ENCODE assay signal across 17 mouse cellular contexts in the genomic region with DNA sequence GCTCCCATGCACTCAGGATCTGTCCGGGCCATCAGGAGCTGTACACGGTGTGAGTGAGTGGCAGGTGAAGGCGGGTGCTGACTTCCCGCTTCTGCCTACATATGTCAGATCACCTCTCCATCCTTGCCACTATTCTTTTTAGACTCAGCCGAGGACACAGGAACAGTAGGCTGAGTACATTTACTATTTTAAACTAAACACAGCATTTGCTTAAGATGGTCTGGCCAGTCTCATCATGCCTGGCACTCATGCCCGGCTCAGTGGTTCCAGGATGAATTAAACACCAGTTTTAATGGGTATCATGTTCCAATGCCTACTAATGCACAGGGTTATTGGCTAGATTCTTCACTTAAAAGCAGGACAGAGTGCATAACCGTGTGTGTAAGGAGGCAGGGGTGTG. TPM values are rescaled to one million over a fixed set of nuclear protein-coding genes. Genes with fewer than 3 reads are reported as not detected.
"Had no signal": no experiment of that assay in that cellular context is flagged by ENCODE, and none has a peak within 500 bp of the region (broad histone marks: within the 10 kb centered on the region; RNA-seq: fewer than 3 reads in every experiment).

No protein-coding gene starts in this region.

- H3K4me3 ChIP-seq: kidney, embryonic 15.5 days; left cerebral cortex, adult 2 months; liver, embryonic 13.5 days; stomach, embryonic 15.5 days had no signal

- H3K4me2 ChIP-seq: kidney, embryonic 15.5 days; liver, embryonic 13.5 days; midbrain, embryonic 11.5 days; stomach, embryonic 15.5 days had no signal

- H3K27ac ChIP-seq: kidney, embryonic 15.5 days; liver, embryonic 13.5 days; stomach, embryonic 15.5 days had no signal

- DNase-seq: kidney, adult 2 months; kidney, postnatal 10 days; kidney, postnatal 36 days; liver, embryonic 13.5 days; lung, adult 2 months; lung, postnatal 14 days; lung, postnatal 4 days; spleen, adult 18-20 months; thymus, postnatal 25 days had no signal

- H3K27me3 ChIP-seq: kidney, embryonic 15.5 days; liver, embryonic 13.5 days; stomach, embryonic 15.5 days had no signal

- H3K9me3 ChIP-seq: kidney, embryonic 15.5 days; liver, embryonic 13.5 days; stomach, embryonic 15.5 days had no signal

- H3K4me1 ChIP-seq: liver, embryonic 13.5 days; stomach, embryonic 15.5 days had no signal

- H3K9ac ChIP-seq: kidney, embryonic 15.5 days; liver, embryonic 13.5 days; stomach, embryonic 15.5 days had no signal

RNA-seq across cellular contexts. Expression of a gene that starts 51.4 kb away (rescaled TPM):
- total RNA-seq: megakaryocyte progenitor cell, adult 5-6 weeks; megakaryocyte-erythroid progenitor cell, adult 5-6 weeks had no signal
- polyA plus RNA-seq: limb, embryonic 11.5 days; liver, embryonic 16.5 days; lung, adult 2 months had no signal
